18 mouse cellular contexts compared by ENCODE assay signal in the genomic region with DNA sequence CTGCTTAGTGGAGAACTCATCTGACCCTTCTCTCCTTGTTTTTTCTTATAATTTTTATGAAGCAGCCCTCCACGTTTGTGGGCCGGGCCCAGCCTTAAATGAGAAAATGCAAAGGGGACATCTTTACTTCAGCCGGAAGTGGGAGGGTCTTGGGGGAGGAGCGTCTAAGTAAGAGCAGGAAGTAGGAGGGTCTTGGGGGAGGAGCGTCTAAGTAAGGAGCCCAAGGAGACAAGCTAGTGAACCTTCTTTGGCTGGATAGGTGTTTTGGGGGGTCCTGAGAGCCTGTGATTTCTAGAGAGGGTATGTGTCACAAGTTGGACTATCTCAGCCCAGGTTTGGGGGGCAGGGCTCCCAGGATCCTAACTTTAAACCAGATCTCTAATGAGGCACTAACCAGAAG. TPM values are rescaled to one million over a fixed set of nuclear protein-coding genes. Genes with fewer than 3 reads are reported as not detected.
"Had no signal": no experiment of that assay in that cellular context is flagged by ENCODE, and none has a peak within 500 bp of the region (broad histone marks: within the 10 kb centered on the region; RNA-seq: fewer than 3 reads in every experiment).

No protein-coding gene starts in this region.

- H3K4me3 ChIP-seq: layer of hippocampus, adult 2 months; limb, embryonic 10.5 days; liver, embryonic 15.5 days; neural tube, embryonic 13.5 days had no signal

- H3K4me1 ChIP-seq: liver, embryonic 15.5 days had no signal

- ATAC-seq: lung, postnatal 0 days had no signal

- H3K9ac ChIP-seq: liver, embryonic 15.5 days; neural tube, embryonic 13.5 days had no signal

- H3K36me3 ChIP-seq: limb, embryonic 10.5 days; liver, embryonic 15.5 days had no signal

- H3K4me2 ChIP-seq: liver, embryonic 11.5 days; liver, embryonic 15.5 days; neural tube, embryonic 13.5 days had no signal

- H3K9me3 ChIP-seq: limb, embryonic 10.5 days; liver, embryonic 15.5 days; neural tube, embryonic 13.5 days had no signal

- DNase-seq: kidney, adult 8-10 months; kidney, postnatal 10 days; kidney, postnatal 4 days; lung, adult 2 months; lung, postnatal 36 days; midbrain, embryonic 14.5 days; retina, postnatal 1 day; thymus, postnatal 14 days had no signal

- H3K27me3 ChIP-seq: neural tube, embryonic 13.5 days had no signal

- H3K27ac ChIP-seq: limb, embryonic 10.5 days; liver, embryonic 15.5 days; neural tube, embryonic 13.5 days had no signal

RNA-seq across cellular contexts. Expression of gene Slc22a12, which starts 27.4 kb away (rescaled TPM):
- total RNA-seq: left cerebral cortex, adult 18-20 months; megakaryocyte progenitor cell, adult 5-6 weeks had no signal
- polyA plus RNA-seq: limb, embryonic 10.5 days; limb, embryonic 14.5 days; liver, embryonic 11.5 days; liver, embryonic 15.5 days; midbrain, embryonic 14.5 days; neural tube, embryonic 13.5 days; stomach, embryonic 16.5 days had no signal
